Mouse (Mus musculus): ENCODE data around the gene Frs2. TPM values are rescaled to one million over a fixed set of nuclear protein-coding genes. Genes with fewer than 3 reads are reported as not detected.
"Not testable (repeated sequence)": the region's sequence is repeated elsewhere in the genome, so short reads cannot be mapped to it uniquely, and the experiment has no call there.

Gene Frs2
- polyA plus RNA-seq, 1 experiment = 21.1 TPM

DNA sequence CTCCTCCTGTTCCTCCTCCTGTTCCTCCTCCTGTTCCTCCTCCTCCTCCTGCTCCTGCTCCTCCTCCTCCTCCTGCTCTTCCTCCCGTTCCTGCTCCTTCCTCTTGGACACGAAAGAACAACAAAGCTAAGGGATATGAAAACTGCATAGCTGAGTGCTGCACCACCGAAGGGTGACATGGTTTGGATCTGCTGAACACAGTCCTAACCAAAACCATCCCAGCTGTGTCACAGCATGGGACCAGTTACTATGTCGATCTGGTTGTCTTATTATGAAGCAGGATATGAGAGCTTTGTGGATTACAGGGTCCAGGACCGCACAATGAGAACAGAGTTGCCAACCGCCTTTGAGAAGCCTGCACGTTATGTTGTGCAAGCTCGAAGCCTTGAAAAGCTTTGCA is 122.2 kb downstream of the Frs2 start:
- no peak for TF ChIP-seq CTCF (IDR thresholded peaks at IDR 0.05; ENCODE audit: borderline replicate concordance, control insufficient read depth, extremely low read depth, insufficient read depth, low read length, poor library complexity)
- TF ChIP-seq POLR2A (IDR thresholded peaks at IDR 0.05; ENCODE audit: control insufficient read depth, extremely low read depth, insufficient read depth, low read length, poor library complexity) = no peak
- Histone ChIP-seq H3K4me1 (replicated peaks; ENCODE audit: control insufficient read depth, insufficient read depth, low read length) (no peaks in the 10 kb centered on the region), H3K27ac (ENCODE audit: control insufficient read depth, insufficient read depth, low read length) (no peak overlapping the region), H3K4me3 (ENCODE audit: control insufficient read depth, insufficient read depth, low read length) (no peak overlapping the region), H3K27me3 (ENCODE audit: control insufficient read depth, insufficient read depth, low read length) (no peaks in the 10 kb centered on the region), H3K36me3 (ENCODE audit: control insufficient read depth, insufficient read depth, low read length) (no peaks in the 10 kb centered on the region)
- WGBS = 82% methylated on average over 8 of the region's 8 CpGs
- DNase-seq = no peak

DNA sequence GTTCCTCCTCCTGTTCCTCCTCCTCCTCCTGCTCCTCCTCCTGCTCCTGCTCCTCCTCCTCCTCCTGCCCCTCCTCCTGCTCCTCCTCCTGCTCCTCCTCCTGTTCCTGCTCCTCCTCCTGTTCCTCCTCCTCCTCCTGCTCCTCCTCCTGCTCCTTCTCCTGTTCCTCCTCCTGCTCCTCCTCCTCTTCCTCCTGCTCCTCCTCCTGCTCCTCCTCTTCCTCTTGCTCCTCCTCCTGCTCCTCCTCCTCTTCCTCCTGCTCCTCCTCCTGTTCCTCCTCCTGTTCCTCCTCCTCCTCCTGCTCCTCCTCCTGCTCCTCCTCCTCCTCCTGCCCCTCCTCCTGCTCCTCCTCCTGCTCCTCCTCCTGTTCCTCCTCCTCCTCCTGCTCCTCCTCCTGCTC is 122.6 kb downstream of the Frs2 start:
- H3K4me3 ChIP-seq (ENCODE audit: control insufficient read depth, insufficient read depth, low read length); H3K36me3 ChIP-seq (ENCODE audit: control insufficient read depth, insufficient read depth, low read length); DNase-seq; H3K27me3 ChIP-seq (ENCODE audit: control insufficient read depth, insufficient read depth, low read length); H3K4me1 ChIP-seq (replicated peaks; ENCODE audit: control insufficient read depth, insufficient read depth, low read length); H3K27ac ChIP-seq (ENCODE audit: control insufficient read depth, insufficient read depth, low read length): not testable (repeated sequence)

DNA sequence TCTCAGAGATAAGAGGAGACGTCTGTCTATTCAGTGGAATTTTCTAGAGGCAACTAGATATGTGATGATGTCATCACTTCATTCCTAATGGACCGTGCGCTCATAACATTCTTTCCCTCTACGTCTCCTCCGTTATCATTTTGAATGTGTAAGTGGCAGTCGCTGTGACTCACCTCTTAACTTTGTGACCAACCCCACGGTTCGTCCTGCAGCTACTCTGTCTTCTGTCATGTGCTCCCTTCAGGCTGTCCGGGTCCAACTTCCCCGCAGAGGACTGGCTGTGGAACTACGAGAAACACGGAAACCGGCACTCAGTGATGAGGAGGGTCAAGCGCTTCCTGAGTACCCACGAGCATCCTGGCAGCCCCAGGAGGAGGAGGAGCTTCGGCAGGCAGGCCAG is 124.6 kb downstream of the Frs2 start:
- H3K4me3 ChIP-seq (ENCODE audit: control insufficient read depth, insufficient read depth, low read length) = no peak overlapping the region
- no peaks in the 10 kb centered on the region for H3K36me3 ChIP-seq (ENCODE audit: control insufficient read depth, insufficient read depth, low read length)
- no peak for TF ChIP-seq CTCF (IDR thresholded peaks at IDR 0.05; ENCODE audit: borderline replicate concordance, control insufficient read depth, extremely low read depth, insufficient read depth, low read length, poor library complexity)
- TF ChIP-seq POLR2A (IDR thresholded peaks at IDR 0.05; ENCODE audit: control insufficient read depth, extremely low read depth, insufficient read depth, low read length, poor library complexity) = no peak
- 40% methylated on average over 16 of the region's 16 CpGs for WGBS
- H3K27me3 ChIP-seq (ENCODE audit: control insufficient read depth, insufficient read depth, low read length) = no peaks in the 10 kb centered on the region
- no peak overlapping the region for H3K27ac ChIP-seq (ENCODE audit: control insufficient read depth, insufficient read depth, low read length)
- H3K4me1 ChIP-seq (replicated peaks; ENCODE audit: control insufficient read depth, insufficient read depth, low read length) = no peaks in the 10 kb centered on the region
- DNase-seq = no peak

DNA sequence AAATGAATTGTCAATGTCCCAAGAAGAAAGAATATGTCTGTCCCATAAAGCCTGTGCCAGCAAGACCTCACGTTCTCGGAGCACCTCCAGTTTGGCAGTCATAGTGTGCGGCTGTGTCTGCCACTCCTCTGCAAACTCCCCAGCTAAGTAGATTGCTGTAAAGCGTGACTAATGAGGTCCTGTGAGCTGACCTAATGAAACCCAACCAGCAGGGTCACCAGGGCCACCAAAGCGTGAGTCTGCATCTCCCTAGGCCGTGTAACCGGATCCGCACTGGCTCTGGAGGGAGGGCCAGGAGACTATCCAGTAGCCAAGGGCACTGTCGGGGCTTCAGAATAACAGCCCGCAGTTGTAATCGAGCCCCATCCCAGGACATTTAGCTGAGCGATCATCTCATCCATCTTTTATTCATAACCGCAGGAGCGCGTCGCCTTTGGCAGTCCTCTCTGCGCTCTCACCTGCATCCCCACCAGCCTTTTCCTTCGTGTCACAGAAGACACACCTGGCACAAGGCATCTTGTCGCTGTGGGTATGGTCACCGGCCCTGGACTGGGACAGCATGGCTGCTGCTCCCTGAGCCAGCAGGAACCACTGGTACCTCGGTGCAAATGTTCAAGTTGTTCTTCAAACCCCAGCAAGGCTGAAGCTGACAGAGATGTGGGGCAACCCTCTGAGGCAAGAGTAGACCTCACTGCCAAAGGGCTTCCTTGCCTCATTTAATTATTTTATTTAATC is 127.1 kb downstream of the Frs2 start:
- DNase-seq = no peak
- WGBS = 82% methylated on average over 21 of the region's 21 CpGs
- H3K27ac ChIP-seq (ENCODE audit: control insufficient read depth, insufficient read depth, low read length) = no peak overlapping the region
- H3K4me3 ChIP-seq (ENCODE audit: control insufficient read depth, insufficient read depth, low read length) = no peak overlapping the region
- no peaks in the 10 kb centered on the region for H3K36me3 ChIP-seq (ENCODE audit: control insufficient read depth, insufficient read depth, low read length)
- H3K4me1 ChIP-seq (replicated peaks; ENCODE audit: control insufficient read depth, insufficient read depth, low read length) = no peaks in the 10 kb centered on the region
- TF ChIP-seq POLR2A (IDR thresholded peaks at IDR 0.05; ENCODE audit: control insufficient read depth, extremely low read depth, insufficient read depth, low read length, poor library complexity) = no peak
- TF ChIP-seq CTCF (IDR thresholded peaks at IDR 0.05; ENCODE audit: borderline replicate concordance, control insufficient read depth, extremely low read depth, insufficient read depth, low read length, poor library complexity) = no peak
- no peaks in the 10 kb centered on the region for H3K27me3 ChIP-seq (ENCODE audit: control insufficient read depth, insufficient read depth, low read length)

Other genes with a start within 250 kb of the Frs2 start
- gene Rab3ip, start 197.8 kb downstream of the Frs2 start, polyA plus RNA-seq (2012; rRNA removed) = 138 and 151 TPM in 2 replicates
- not detected in 2 replicates for gene Gm10271, start 175.9 kb downstream of the Frs2 start, polyA plus RNA-seq (2012; rRNA removed)
- 0.11 TPM in 1 of 2 replicates, not detected in the other for gene Best3, start 162.2 kb downstream of the Frs2 start, polyA plus RNA-seq (2012; rRNA removed)
- gene Lrrc10, start 103.2 kb downstream of the Frs2 start, polyA plus RNA-seq (2012; rRNA removed) = 0.47 and 15.3 TPM in 2 replicates
- 130 and 139 TPM in 2 replicates for gene Cct2, start 84.7 kb downstream of the Frs2 start, polyA plus RNA-seq (2012; rRNA removed)
- 41.6 and 43.3 TPM in 2 replicates for gene Yeats4, start 76.0 kb upstream of the Frs2 start, polyA plus RNA-seq (2012; rRNA removed)
- not detected in 2 replicates for gene 9530003J23Rik, start 90.2 kb upstream of the Frs2 start, polyA plus RNA-seq (2012; rRNA removed)
- gene Lyz2, start 133.8 kb upstream of the Frs2 start, polyA plus RNA-seq (2012; rRNA removed) = 301 and 482 TPM in 2 replicates
- gene Lyz1, start 144.3 kb upstream of the Frs2 start, polyA plus RNA-seq (2012; rRNA removed) = 12.7 and 18.6 TPM in 2 replicates
- 171 and 218 TPM in 2 replicates for gene Cpsf6, start 231.5 kb upstream of the Frs2 start, polyA plus RNA-seq (2012; rRNA removed)